Mouse (Mus musculus) CH12.LX (cell line): Measurements from ENCODE around the gene Bmf. TPM values are rescaled to one million over a fixed set of nuclear protein-coding genes. Genes with fewer than 3 reads are reported as not detected.

ENCODE experiments used
- DNase-seq: peaks from one replicate; pipeline ENCODE4 v3.0.0-alpha.2; 2013; ENCODE audit errors: extremely low read depth
- H3K27ac ChIP-seq: 2 replicates; pipeline ENCODE4 v1.5.1; 2012; ENCODE audit warnings: low read depth, mild to moderate bottlenecking, control low read depth, moderate library complexity; ENCODE audit not compliant: insufficient read depth
- H3K27me3 ChIP-seq: replicated peaks from 2 replicates; pipeline ENCODE3; 2012; ENCODE audit warnings: inconsistent platforms
- H3K36me3 ChIP-seq, 2 experiments: replicated peaks in 1 of 2; 2 replicates each; pipeline versions ENCODE3 to v1.6.1; 2012; ENCODE audit warnings: inconsistent platforms in 1 of 2, low read length in 1 of 2, mild to moderate bottlenecking in 1 of 2, mixed read lengths in 1 of 2, moderate library complexity in 1 of 2; ENCODE audit not compliant: control insufficient read depth in 1 of 2, insufficient read depth in 1 of 2
- H3K4me1 ChIP-seq, 2 experiments: 2 replicates each; pipeline ENCODE4 v1.6.1; 2012; ENCODE audit warnings: inconsistent platforms in 1 of 2, moderate library complexity in 1 of 2; ENCODE audit not compliant: insufficient read depth in 2 of 2, control insufficient read depth in 1 of 2
- H3K4me2 ChIP-seq: 2 replicates; pipeline ENCODE4 v1.6.1; 2012; ENCODE audit warnings: low read depth, mild to moderate bottlenecking, control low read depth; ENCODE audit not compliant: poor library complexity, insufficient read depth, severe bottlenecking
- H3K4me3 ChIP-seq, 3 experiments: fragments of 150-350 bp in 1 of 3; sonication (generic) in 1 of 3; replicated peaks in 1 of 3; 2 replicates each; pipeline versions ENCODE3 to v1.5.1; 2011 to 2012; ENCODE audit warnings: low read depth in 2 of 3, low read length in 2 of 3, mild to moderate bottlenecking in 2 of 3, moderate library complexity in 2 of 3, control low read depth in 1 of 3, improper control_type of control experiment in 1 of 3, inconsistent platforms in 1 of 3, mixed read lengths in 1 of 3; ENCODE audit not compliant: poor library complexity in 1 of 3
- H3K79me2 ChIP-seq: replicated peaks from 2 replicates; pipeline ENCODE4 v1.6.1; 2012; ENCODE audit warnings: mild to moderate bottlenecking, moderate library complexity; ENCODE audit not compliant: control insufficient read depth, poor library complexity, insufficient read depth, severe bottlenecking; ENCODE audit errors: extremely low read depth
- H3K9ac ChIP-seq: 2 replicates; pipeline ENCODE4 v1.6.1; 2012; ENCODE audit warnings: low read depth, mild to moderate bottlenecking, control low read depth, moderate library complexity; ENCODE audit not compliant: insufficient read depth
- H3K9me3 ChIP-seq: replicated peaks from 2 replicates; pipeline ENCODE3; 2012; ENCODE audit warnings: low read length, inconsistent platforms, mixed read lengths
- BHLHE40 ChIP-seq: IDR thresholded peaks from 2 replicates; pipeline ENCODE4 v1.6.1; 2011; ENCODE audit warnings: mild to moderate bottlenecking, low read depth, low read length, improper control_type of control experiment
- CHD1 ChIP-seq: IDR thresholded peaks from 2 replicates; pipeline ENCODE4 v1.6.1; 2012; ENCODE audit warnings: low read depth, low read length, improper control_type of control experiment, inconsistent platforms
- EP300 ChIP-seq: IDR thresholded peaks from 2 replicates; pipeline ENCODE4 v1.6.1; 2011; ENCODE audit warnings: low read length, improper control_type of control experiment
- ETS1 ChIP-seq: conservative IDR thresholded peaks from 2 replicates; pipeline ENCODE4 v1.6.1; 2012; ENCODE audit warnings: low read depth, mild to moderate bottlenecking, inconsistent platforms, low read length, improper control_type of control experiment, moderate library complexity
- GABPA ChIP-seq: IDR thresholded peaks from 2 replicates; pipeline ENCODE4 v1.6.1; 2012; ENCODE audit warnings: low read depth, low read length, improper control_type of control experiment, inconsistent platforms; ENCODE audit not compliant: insufficient replicate concordance
- HCFC1 ChIP-seq: IDR thresholded peaks from 2 replicates; pipeline ENCODE4 v1.6.1; 2012; ENCODE audit warnings: low read depth, mild to moderate bottlenecking, inconsistent platforms, low read length, improper control_type of control experiment
- IRF4 ChIP-seq: IDR thresholded peaks from 2 replicates; pipeline ENCODE4 v1.6.1; 2014; ENCODE audit warnings: low read depth, mild to moderate bottlenecking, inconsistent platforms, low read length, improper control_type of control experiment
- JUN ChIP-seq: IDR thresholded peaks from 2 replicates; pipeline ENCODE4 v1.6.1; 2011; ENCODE audit warnings: low read depth, mild to moderate bottlenecking, low read length, improper control_type of control experiment, moderate library complexity; ENCODE audit not compliant: insufficient read depth
- JUND ChIP-seq: conservative IDR thresholded peaks from 2 replicates; pipeline ENCODE4 v1.6.1; 2011; ENCODE audit warnings: low read depth, low read length, improper control_type of control experiment
- MAFK ChIP-seq: IDR thresholded peaks from 2 replicates; pipeline ENCODE4 v1.6.1; 2011; ENCODE audit warnings: low read length, improper control_type of control experiment; ENCODE audit not compliant: insufficient replicate concordance
- MAZ ChIP-seq: IDR thresholded peaks from 2 replicates; pipeline ENCODE4 v1.6.1; 2012; ENCODE audit warnings: low read depth, mild to moderate bottlenecking, inconsistent platforms, low read length, improper control_type of control experiment, moderate library complexity
- MEF2A ChIP-seq: IDR thresholded peaks from 2 replicates; pipeline ENCODE4 v1.6.1; 2014; ENCODE audit warnings: low read depth, mild to moderate bottlenecking, inconsistent platforms, low read length, improper control_type of control experiment, borderline replicate concordance
- MXI1 ChIP-seq: IDR thresholded peaks from 2 replicates; pipeline ENCODE4 v1.6.1; 2011; ENCODE audit warnings: mild to moderate bottlenecking, low read depth, low read length, improper control_type of control experiment
- MYC ChIP-seq: IDR thresholded peaks from 2 replicates; pipeline ENCODE4 v1.6.1; 2011; ENCODE audit warnings: low read depth, mild to moderate bottlenecking, improper control_type of control experiment, low read length
- NRF1 ChIP-seq: IDR thresholded peaks from 2 replicates; pipeline ENCODE4 v1.6.1; 2014; ENCODE audit warnings: low read depth, mild to moderate bottlenecking, inconsistent platforms, low read length, improper control_type of control experiment, moderate library complexity
- RAD21 ChIP-seq: IDR thresholded peaks from 2 replicates; pipeline ENCODE4 v1.6.1; 2011; ENCODE audit warnings: low read depth, mild to moderate bottlenecking, low read length, improper control_type of control experiment, moderate library complexity
- RCOR1 ChIP-seq: conservative IDR thresholded peaks from 2 replicates; pipeline ENCODE4 v1.6.1; 2012; ENCODE audit warnings: low read depth, mild to moderate bottlenecking, inconsistent platforms, low read length, improper control_type of control experiment
- SIN3A ChIP-seq: IDR thresholded peaks from 2 replicates; pipeline ENCODE4 v1.6.1; 2012; ENCODE audit warnings: low read length, improper control_type of control experiment, inconsistent platforms
- SMC3 ChIP-seq: IDR thresholded peaks from 2 replicates; pipeline ENCODE4 v1.6.1; 2011; ENCODE audit warnings: low read depth, low read length, improper control_type of control experiment
- TCF12 ChIP-seq: IDR thresholded peaks from 2 replicates; pipeline ENCODE4 v1.6.1; 2014; ENCODE audit warnings: low read depth, mild to moderate bottlenecking, inconsistent platforms, low read length, improper control_type of control experiment
- UBTF ChIP-seq: IDR thresholded peaks from 2 replicates; pipeline ENCODE4 v1.6.1; 2012; ENCODE audit warnings: low read depth, mild to moderate bottlenecking, inconsistent platforms, low read length, improper control_type of control experiment, moderate library complexity
- USF1 ChIP-seq: IDR thresholded peaks from 2 replicates; pipeline ENCODE4 v1.6.1; 2014; ENCODE audit warnings: low read depth, mild to moderate bottlenecking, inconsistent platforms, low read length, improper control_type of control experiment
- USF2 ChIP-seq: conservative IDR thresholded peaks from 2 replicates; pipeline ENCODE4 v1.6.1; 2011; ENCODE audit warnings: low read depth, low read length, improper control_type of control experiment
- ZC3H11A ChIP-seq: IDR thresholded peaks from 2 replicates; pipeline ENCODE4 v1.6.1; 2012; ENCODE audit warnings: low read depth, mild to moderate bottlenecking, inconsistent platforms, low read length, improper control_type of control experiment
- ZMIZ1 ChIP-seq: IDR thresholded peaks from 2 replicates; pipeline ENCODE4 v1.6.1; 2012; ENCODE audit warnings: low read depth, mild to moderate bottlenecking, inconsistent platforms, low read length, improper control_type of control experiment
- dilution Hi-C: fragments of 300-500 bp; cut with MboI; formaldehyde crosslinking; loops from 2 replicates; pipeline ENCODE4 v1.14.3; 2020; ENCODE audit warnings: low sequenced_read_pairs; ENCODE audit not compliant: extremely low pct_unique_long_range_greater_than_20kb, extremely low pct_ligation_motif_present
- in situ Hi-C: fragments of 300-500 bp; cut with MboI; formaldehyde crosslinking; loops from 3 replicates; pipeline ENCODE4 v1.14.3; 2019; ENCODE audit warnings: low sequenced_read_pairs, low pct_ligation_motif_present, low pct_unique_long_range_greater_than_20kb, mixed read lengths
- polyA plus RNA-seq: library from polyadenylated mRNA; unstranded; fragments of >175 nt; gene quantifications from 2 replicates; pipeline ENCODE4 v1.2.1, GENCODE M21; 2012; ENCODE audit warnings: low read depth; ENCODE audit not compliant: insufficient read length
- total RNA-seq, 2 experiments: library from RNA; depleted of rRNA; stranded (reverse); fragments of 300-350 nt in 1 of 2; fragments of >200 nt in 1 of 2; gene quantifications; 2 replicates each; pipeline ENCODE4 v1.2.3; 2012 to 2014

Gene Bmf
- total and polyA plus RNA-seq, 3 experiments = 1.4 to 5.6 (median 2.6) TPM

DNA sequence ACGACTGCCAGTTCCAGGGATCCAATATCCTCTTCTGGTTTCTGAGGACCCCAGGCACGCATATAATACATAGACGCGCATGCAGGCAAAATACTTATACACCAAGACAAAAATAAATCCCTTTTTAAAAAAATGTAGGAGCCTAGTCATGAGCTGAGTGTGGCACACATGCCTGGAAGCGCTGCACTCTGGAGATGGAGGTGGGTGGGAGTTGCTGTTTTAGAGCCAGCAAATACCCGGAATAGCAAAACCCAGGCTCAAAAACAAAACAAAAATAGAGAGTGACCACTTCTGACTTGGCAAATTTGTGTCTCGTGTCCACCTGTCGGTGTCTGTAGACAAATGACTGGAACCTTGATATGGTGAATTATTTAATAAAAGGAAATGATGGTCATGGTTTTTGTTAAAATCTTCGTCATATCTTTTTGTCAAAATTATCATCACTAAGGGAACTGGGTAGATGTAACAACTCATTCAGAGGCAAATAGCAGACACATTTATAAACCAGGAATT is 65.0 kb downstream of the Bmf start:
- Histone ChIP-seq H3K27me3 (no peaks in the 10 kb centered on the region), H3K9me3 (peaks cover 11% of the 10 kb centered on the region), H3K4me1 (peaks cover 2 to 29% of the 10 kb centered on the region in 2 experiments; a peak in 2 of 4 replicates), H3K36me3 (no peaks in the 10 kb centered on the region), H3K4me2 (no peak overlapping the region), H3K4me3 (no peak overlapping the region), H3K79me2 (no peaks in the 10 kb centered on the region), H3K9ac (no peak overlapping the region), H3K27ac (no peak overlapping the region)
- TF ChIP-seq EP300 (no peak), IRF4 (no peak), JUND (no peak), RAD21 (no peak), ZMIZ1 (no peak), BHLHE40 (no peak), JUN (no peak), NRF1 (no peak), MEF2A (no peak), SMC3 (no peak), MYC (no peak), UBTF (no peak), TCF12 (no peak), GABPA (no peak), MAFK (no peak), ZC3H11A (no peak), MXI1 (no peak), MAZ (no peak)
- in situ Hi-C loops (loop anchor here (25.0 kb wide), 2 partner anchors 253 to 403 kb away; partner anchors contain the start of genes Inafm2 and Plcb2), dilution Hi-C loops (no loop called here)
- no peak for DNase-seq

DNA sequence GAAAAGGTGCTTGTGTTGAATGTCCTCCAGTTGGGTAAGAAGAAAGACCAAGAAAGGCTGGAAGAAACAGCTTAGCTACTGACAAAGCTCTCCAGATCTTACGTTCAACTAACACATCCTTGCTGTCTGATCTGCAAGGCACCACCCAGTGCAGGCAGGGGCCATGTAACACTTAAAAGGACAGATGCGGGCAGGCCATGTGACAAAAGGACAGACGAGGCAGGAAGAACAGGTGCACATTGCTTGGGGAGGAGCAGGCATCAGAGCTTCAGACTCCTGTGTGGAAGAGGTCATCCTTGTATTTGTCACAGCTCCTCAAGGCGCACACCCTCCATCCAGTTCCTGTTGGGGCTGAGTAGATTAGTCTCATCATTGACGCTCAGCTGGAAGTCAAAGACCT is 66.5 kb downstream of the Bmf start:
- dilution Hi-C loops = no loop called here
- Histone ChIP-seq H3K27me3 (no peaks in the 10 kb centered on the region), H3K9me3 (peaks cover 3% of the 10 kb centered on the region), H3K36me3 (peaks cover 0 to 2% of the 10 kb centered on the region in 2 experiments), H3K4me3 (no peak overlapping the region), H3K27ac (no peak overlapping the region), H3K9ac (no peak overlapping the region), H3K4me1 (peaks cover 7 to 36% of the 10 kb centered on the region in 2 experiments; a peak in 3 of 4 replicates), H3K4me2 (no peak overlapping the region), H3K79me2 (peaks cover 13% of the 10 kb centered on the region)
- no peak for TF ChIP-seq USF1
- no peak for TF ChIP-seq CHD1
- no peak for TF ChIP-seq TCF12
- no peak for TF ChIP-seq BHLHE40
- TF ChIP-seq SIN3A = no peak
- TF ChIP-seq JUN = no peak
- no peak for TF ChIP-seq HCFC1
- TF ChIP-seq ETS1 = no peak
- TF ChIP-seq IRF4 = no peak
- no peak for TF ChIP-seq GABPA
- TF ChIP-seq RCOR1 = no peak
- TF ChIP-seq USF2 = no peak
- no peak for DNase-seq
- in situ Hi-C loops = loop anchor here (25.0 kb wide), 2 partner anchors 254 to 404 kb away; partner anchors contain the start of genes Inafm2 and Plcb2
